Mouse (Mus musculus) frontal cortex, postnatal 25 days (tissue): ENCODE data around the gene Cfap20.

Source experiments
- DNase-seq, 2 experiments: peaks; one replicate each; pipeline ENCODE4 v3.0.0; 2022; ENCODE audit warnings: low spot score in 2 of 2

The Cfap20 gene

DNA sequence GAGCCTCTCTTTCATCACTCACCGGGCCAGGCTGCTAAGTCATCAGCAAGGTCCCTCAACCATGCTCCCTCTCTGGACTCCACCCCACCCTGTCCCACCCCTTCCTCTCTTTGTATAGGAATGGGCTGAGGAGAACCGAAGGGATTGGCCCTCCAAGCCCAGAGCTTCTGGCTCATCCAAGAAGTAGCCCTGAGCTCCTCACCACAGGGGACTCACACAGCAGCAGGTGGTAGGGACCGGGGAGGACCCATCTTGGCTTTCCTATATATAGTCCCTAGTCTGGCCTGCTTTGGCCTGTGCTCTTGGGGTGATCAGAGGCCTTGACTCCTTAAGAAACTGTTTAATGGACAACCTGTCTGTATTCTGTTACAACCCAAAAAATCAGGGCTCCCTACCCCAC, 60.2 kb downstream of the Cfap20 start:
- DNase-seq, result no peak

DNA sequence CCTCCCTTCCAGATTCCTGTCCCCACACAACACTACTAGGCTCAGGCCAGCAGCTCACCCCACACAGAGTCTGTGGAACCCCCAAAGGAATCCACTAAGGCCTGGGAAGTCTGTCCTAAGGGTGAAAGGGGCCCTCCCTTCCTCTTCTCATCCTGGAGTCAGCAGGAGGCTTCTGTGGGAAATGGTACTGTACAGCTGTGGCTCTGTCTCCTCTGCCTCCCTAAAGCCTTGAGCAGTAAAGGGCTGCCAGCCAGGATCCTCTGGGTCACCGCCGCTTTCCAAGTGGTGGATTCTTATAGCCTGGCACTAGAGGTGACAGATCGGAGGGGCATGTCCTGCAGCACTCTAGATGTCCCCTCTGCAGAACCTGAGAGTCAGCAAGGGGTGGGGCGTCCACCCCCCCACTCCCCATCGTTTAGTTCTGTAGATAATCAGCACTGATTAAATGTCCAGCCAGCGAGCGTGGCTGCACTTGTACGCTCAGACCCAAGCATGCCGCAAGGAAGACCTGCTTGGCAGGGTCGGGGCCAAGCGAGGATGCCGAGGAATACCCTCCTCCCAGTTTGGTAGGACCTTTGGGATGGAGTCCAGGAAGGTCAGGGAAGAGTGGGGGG, 61.2 kb downstream of the Cfap20 start:
- no peak for DNase-seq
